Mouse (Mus musculus) spleen, postnatal 36 days (tissue): ENCODE results near the gene Arhgap9.
A peak's percentile ranks its signal among the peaks of the same experiment; 100 is the strongest.

Source experiments
- DNase-seq, 2 experiments: peaks; one replicate each; pipeline ENCODE4 v3.0.0; 2022; ENCODE audit warnings: low spot score in 2 of 2, mixed read lengths in 1 of 2

The Arhgap9 gene

GRCm38 (mm10) chr10:127343029-127343428, 21.3 kb downstream of the Arhgap9 start:
- DNase-seq, result no peak

GRCm38 (mm10) chr10:127346173-127346572, 24.4 kb downstream of the Arhgap9 start:
- no peak for DNase-seq

- DNase-seq, result no peak
Observed at GRCm38 (mm10) chr10:127348957-127349356, 27.2 kb downstream of the Arhgap9 start.

- no peak for DNase-seq
Observed at GRCm38 (mm10) chr10:127349810-127350209, 28.0 kb downstream of the Arhgap9 start.

GRCm38 (mm10) chr10:127350594-127351284, 29.0 kb downstream of the Arhgap9 start:
- DNase-seq, result peak; percentile 53

- DNase-seq, result no peak
Observed at GRCm38 (mm10) chr10:127351285-127351595, 29.5 kb downstream of the Arhgap9 start.

- DNase-seq, result no peak
Observed at GRCm38 (mm10) chr10:127351719-127352118, 30.0 kb downstream of the Arhgap9 start.

GRCm38 (mm10) chr10:127352187-127352586, 30.4 kb downstream of the Arhgap9 start:
- no peak for DNase-seq

- no peak for DNase-seq
Observed at GRCm38 (mm10) chr10:127352766-127353165, 31.0 kb downstream of the Arhgap9 start.

GRCm38 (mm10) chr10:127353909-127354895, 32.4 kb downstream of the Arhgap9 start, which contains the start of gene Inhbe:
Inhbe (minus strand) TSS chr10:127354411.
- no peak for DNase-seq

- no peak for DNase-seq
Observed at GRCm38 (mm10) chr10:127355336-127355735, 33.6 kb downstream of the Arhgap9 start.

GRCm38 (mm10) chr10:127360714-127361113, 39.0 kb downstream of the Arhgap9 start:
- DNase-seq, result no peak

GRCm38 (mm10) chr10:127367116-127367515, 45.4 kb downstream of the Arhgap9 start:
- no peak for DNase-seq

GRCm38 (mm10) chr10:127368273-127368672, 46.5 kb downstream of the Arhgap9 start:
- no peak for DNase-seq

GRCm38 (mm10) chr10:127369834-127370820, 48.4 kb downstream of the Arhgap9 start, which contains the start of gene Inhbc:
Inhbc (minus strand) TSS chr10:127370431.
- no peak for DNase-seq

GRCm38 (mm10) chr10:127371023-127371422, 49.3 kb downstream of the Arhgap9 start:
- no peak for DNase-seq

GRCm38 (mm10) chr10:127377700-127378099, 55.9 kb downstream of the Arhgap9 start:
- DNase-seq, result no peak
